Mouse (Mus musculus): ENCODE measurements around the gene Sycp2. TPM values are rescaled to one million over a fixed set of nuclear protein-coding genes. Genes with fewer than 3 reads are reported as not detected.

Gene Sycp2
- 1.6 TPM for polyA plus RNA-seq (2014; fragmentation: Illumina TruSeq; extraction: RNeasy Lipid Tissue Mini Kit (QIAGEN cat#74804); ENCODE audit: low read depth, low replicate concordance)

GRCm38 (mm10) chr2:178407053-178407815 lies at the start of gene Sycp2:
TSS of gene Sycp2 (minus strand) at chr2:178407685.

GRCm38 (mm10) chr2:178430231-178430630 lies 22.7 kb upstream of the Sycp2 start, which contains the start of gene Cdh26:
TSS of gene Cdh26 (plus strand) at chr2:178430531.

GRCm38 (mm10) chr2:178414261-178415149 lies 7.0 kb upstream of the Sycp2 start, which contains the start of the genes Ppp1r3d and Fam217b:
TSS of gene Ppp1r3d (minus strand) at chr2:178414472.
TSS of gene Fam217b (plus strand) at chr2:178414524.

Other genes starting within 250 kb of the Sycp2 start
- gene Ppp1r3d, start 6.8 kb upstream of the Sycp2 start, polyA plus RNA-seq (2014; fragmentation: Illumina TruSeq; extraction: RNeasy Lipid Tissue Mini Kit (QIAGEN cat#74804); ENCODE audit: low read depth, low replicate concordance): 2.9 TPM
- 4.0 TPM for gene Fam217b, start 6.8 kb upstream of the Sycp2 start, polyA plus RNA-seq (2014; fragmentation: Illumina TruSeq; extraction: RNeasy Lipid Tissue Mini Kit (QIAGEN cat#74804); ENCODE audit: low read depth, low replicate concordance)
- 0.24 TPM for gene Cdh26, start 22.8 kb upstream of the Sycp2 start, polyA plus RNA-seq (2014; fragmentation: Illumina TruSeq; extraction: RNeasy Lipid Tissue Mini Kit (QIAGEN cat#74804); ENCODE audit: low read depth, low replicate concordance)